Mouse (Mus musculus): ENCODE measurements around the gene Prps1l1. TPM values are rescaled to one million over a fixed set of nuclear protein-coding genes. Genes with fewer than 3 reads are reported as not detected.
A peak's percentile ranks its signal among the peaks of the same experiment; 100 is the strongest.

Prps1l1 gene
- polyA plus RNA-seq (2017; shearing (Covaris generic)), result 1 to 10 TPM in 1 of 3 experiments, under 1 TPM in 2; 0.70 to 5.8 (median 0.79) TPM

GRCm38 (mm10) chr12:34984461-34984860 lies at the start of gene Prps1l1:
Gene Prps1l1 (plus strand): TSS chr12:34984761.
- ATAC-seq, result no peak

- no peak for ATAC-seq
Measured at GRCm38 (mm10) chr12:34937918-34938317, 46.6 kb upstream of the Prps1l1 start.

GRCm38 (mm10) chr12:34949066-34949706 lies 35.4 kb upstream of the Prps1l1 start:
- ATAC-seq, result peak; percentile 72

DNA sequence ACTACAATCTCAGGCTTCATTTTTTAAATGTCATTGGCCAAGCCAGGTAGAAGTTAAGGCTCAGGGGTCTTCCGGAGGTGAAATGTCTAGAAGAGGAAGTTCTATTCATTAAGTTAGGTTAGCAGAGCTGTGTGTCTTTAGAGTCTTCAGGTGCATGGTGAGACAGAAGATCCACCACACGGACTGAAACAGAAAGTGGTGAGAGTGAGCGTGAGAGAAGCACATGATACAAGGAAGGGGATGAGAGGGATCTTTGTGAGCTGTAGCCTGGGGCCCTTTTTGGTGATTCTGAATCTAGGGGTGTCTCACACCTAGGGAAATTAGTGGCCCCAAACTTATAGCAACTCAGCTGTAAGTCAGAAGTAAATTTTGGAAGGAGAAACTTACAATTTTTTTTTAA lies 8.6 kb upstream of the Prps1l1 start:
- ATAC-seq, result no peak

GRCm38 (mm10) chr12:34985865-34986264 lies 1.3 kb downstream of the Prps1l1 start:
- no peak for ATAC-seq

DNA sequence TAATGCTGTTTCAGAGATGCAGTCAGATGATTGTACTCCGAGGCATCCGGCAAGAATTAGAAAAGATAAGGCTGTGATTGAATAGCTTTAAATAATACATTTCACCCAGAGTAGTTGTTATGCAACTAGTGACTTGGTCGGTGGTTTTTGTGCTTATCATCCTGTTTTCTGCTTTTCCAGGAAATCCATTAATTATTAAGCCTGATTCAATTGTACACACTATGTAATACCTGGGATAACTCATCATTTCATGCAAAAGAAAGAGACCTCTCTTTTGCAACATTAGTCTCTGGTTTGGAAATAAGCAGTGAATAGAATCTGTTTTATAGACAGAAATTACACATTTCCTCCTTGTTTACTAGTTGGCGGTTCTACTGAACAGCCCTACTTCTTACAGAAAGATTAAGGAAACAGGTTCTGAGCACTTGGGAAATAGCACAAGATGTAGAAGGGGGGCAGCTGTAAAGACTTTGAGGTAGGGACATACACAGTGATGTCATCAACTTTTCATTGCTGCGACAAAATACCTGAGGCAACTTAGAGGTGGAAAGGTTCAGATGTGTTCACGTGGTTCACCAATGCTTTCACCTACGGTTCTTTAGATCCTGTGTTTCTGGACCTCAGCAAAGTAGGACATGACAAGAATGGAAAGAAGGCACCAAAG lies 5.1 kb downstream of the Prps1l1 start:
- no peak for ATAC-seq

DNA sequence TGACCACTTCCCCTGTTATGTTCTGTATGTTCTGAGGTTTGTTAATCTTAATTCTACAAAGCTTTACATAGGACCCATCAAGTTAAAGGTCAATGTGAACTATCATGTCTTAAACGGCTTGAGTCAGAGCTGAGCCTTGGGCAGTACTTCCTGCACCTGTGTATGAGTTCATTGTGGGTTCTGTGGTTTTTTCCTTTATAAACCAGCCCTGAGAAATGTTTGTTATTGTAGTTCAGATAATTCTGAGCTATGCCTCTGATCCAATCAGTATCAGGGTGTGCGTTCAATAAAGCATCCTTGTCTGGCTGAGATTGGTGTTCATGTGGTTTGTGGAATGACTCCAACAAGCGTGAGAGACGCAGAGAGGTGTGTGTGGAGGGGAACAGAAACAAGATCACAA lies 5.8 kb downstream of the Prps1l1 start:
- peak; percentile 85 for ATAC-seq

GRCm38 (mm10) chr12:34991900-34992299 lies 7.3 kb downstream of the Prps1l1 start:
- no peak for ATAC-seq

- no peak for ATAC-seq
Measured at GRCm38 (mm10) chr12:34997597-34998182, 13.1 kb downstream of the Prps1l1 start.

- ATAC-seq, result no peak
Measured at GRCm38 (mm10) chr12:34998778-34999467, 14.4 kb downstream of the Prps1l1 start.

- no peak for ATAC-seq
Measured at GRCm38 (mm10) chr12:35000323-35000722, 15.8 kb downstream of the Prps1l1 start.

DNA sequence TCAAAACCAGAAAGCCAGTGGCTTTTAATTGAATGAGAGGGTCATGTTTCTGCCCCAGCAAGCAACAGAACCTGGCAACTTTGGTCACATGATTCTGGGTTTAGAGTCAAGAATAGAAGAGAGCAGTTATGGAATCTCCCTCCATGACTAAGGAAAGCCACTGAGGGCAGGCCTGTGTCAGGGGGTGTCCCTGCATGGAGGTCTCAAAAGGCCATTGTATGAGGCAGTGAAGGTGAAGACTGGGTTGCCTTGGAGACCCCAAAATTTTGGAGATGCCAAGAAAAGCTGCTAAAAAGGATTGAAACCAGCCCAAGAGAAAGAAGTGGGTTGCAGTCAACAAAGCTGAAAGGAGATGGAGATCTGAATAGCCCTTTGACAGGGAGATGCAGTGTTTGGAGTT lies 21.2 kb downstream of the Prps1l1 start:
- ATAC-seq, result no peak

- no peak for ATAC-seq
Measured at GRCm38 (mm10) chr12:35007851-35008250, 23.3 kb downstream of the Prps1l1 start.

GRCm38 (mm10) chr12:35008340-35009137 lies 24.0 kb downstream of the Prps1l1 start:
- no peak for ATAC-seq

DNA sequence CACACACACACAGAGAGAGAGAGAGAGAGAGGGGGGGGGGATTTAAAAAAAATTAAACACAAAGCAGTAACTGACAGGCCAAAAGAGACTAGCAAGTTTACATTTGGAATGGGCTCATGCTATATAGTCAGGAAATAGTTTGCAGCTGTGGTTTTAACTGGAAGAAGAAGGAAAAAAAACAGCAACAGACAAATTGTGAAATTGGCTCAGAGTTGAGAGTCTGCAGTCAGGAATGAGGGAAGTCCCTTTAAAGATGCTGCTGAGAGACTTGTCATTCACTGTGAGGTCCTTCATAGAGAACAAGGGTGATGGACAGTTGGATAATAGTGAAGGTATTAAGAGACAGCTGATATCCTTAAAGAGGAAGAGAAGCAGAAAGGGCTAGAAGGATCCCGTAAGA lies 26.9 kb downstream of the Prps1l1 start:
- ATAC-seq, result no peak

- no peak for ATAC-seq
Measured at GRCm38 (mm10) chr12:35013950-35014349, 29.4 kb downstream of the Prps1l1 start.

GRCm38 (mm10) chr12:35016056-35016455 lies 31.5 kb downstream of the Prps1l1 start:
- no peak for ATAC-seq

- no peak for ATAC-seq
Measured at GRCm38 (mm10) chr12:35016481-35017250, 32.1 kb downstream of the Prps1l1 start.

- no peak for ATAC-seq
Measured at GRCm38 (mm10) chr12:35018679-35019237, 34.2 kb downstream of the Prps1l1 start.

- peak; percentile 95 for ATAC-seq
Measured at GRCm38 (mm10) chr12:35021285-35021684, 36.7 kb downstream of the Prps1l1 start.

GRCm38 (mm10) chr12:35022066-35022465 lies 37.5 kb downstream of the Prps1l1 start:
- no peak for ATAC-seq
